Mouse (Mus musculus) subcutaneous adipose tissue, adult 2 months (tissue): ENCODE results near the gene Slc15a3. TPM values are rescaled to one million over a fixed set of nuclear protein-coding genes. Genes with fewer than 3 reads are reported as not detected.

Experiments used
- polyA plus RNA-seq: library from polyadenylated mRNA; depleted of rRNA; stranded (reverse); fragments of >200 nt; gene quantifications from 2 replicates; pipeline ENCODE4 v1.2.3, GENCODE M21; 2012; ENCODE audit warnings: low replicate concordance; rRNA removed

Gene Slc15a3
- 6.2 and 12.4 TPM in 2 replicates for polyA plus RNA-seq

GRCm38 (mm10) chr19:10839010-10839892 is at the start of gene Slc15a3:
Gene Slc15a3, plus strand, starts transcription at chr19:10839727.

DNA sequence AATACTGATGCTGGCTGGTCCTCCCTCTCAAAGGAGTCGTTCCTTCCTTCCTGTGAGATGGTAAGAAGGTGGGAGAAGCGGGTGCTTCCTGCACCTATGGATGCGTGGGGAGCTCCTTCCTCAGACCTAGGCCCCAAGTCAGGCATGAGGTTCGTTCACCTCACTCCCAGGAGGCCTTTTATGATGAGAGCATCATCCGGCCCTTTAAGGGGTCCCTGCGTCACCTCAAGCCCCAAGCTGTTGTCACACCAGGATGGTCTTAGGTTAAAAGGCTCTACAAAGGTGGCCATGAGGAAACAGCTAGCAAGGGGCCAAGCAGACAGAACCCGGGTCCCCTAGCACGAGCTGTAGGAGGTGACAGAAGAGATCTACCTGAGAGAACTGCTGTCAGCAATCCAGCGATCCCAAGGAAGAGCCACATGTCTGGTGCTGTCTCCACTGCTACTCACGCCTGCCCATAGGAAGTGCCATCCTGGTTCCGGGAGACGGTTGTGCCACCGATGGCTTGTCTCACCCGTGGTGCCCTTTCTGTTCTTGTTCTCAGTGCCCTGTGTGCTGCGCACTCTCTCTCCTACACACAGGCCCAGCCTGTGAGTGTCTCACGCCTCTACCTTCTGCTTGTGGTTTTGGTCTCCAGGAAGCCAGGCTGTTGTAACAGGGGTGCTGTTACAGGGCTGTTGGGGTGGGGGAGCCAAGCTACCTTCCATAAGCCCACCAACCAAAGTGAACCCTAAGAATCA is 9.9 kb upstream of the Slc15a3 start, which contains the start of gene Cd6:
Gene Cd6, minus strand, starts transcription at position 623 of the 740 bp plus-strand sequence.

DNA sequence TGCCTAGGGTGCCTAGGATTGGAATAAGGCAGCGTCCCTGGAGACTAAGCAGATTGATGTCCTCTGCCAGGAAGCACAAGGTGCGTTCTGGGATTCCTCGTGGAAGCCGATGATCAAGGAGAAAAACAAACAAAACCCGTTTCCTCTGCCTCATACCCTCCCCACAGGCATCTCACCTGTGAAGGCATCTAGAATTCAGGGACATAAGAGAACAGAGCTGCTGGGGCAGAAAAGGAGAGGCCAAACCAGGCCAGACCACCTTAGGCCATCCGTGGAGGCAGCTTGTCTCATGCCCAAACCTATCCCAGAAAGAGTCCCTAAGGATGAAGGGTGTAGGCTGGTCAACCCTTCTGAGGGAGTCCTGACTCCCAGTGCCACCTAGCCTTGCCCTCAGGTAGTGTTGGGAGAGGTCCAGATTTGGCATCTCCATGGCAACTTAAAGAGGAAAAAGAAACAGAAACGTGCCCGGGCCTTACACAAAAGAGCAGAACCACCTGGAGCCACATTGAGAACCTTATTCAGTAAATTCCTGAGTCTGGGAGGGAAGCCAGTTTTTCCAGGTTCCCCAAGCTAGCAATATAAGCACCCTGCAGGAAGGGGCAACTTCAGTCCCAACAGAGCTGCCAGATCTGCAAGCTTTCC is 30.5 kb downstream of the Slc15a3 start, which contains the start of gene Tmem132a:
Gene Tmem132a, minus strand, starts transcription at position 55 of the 642 bp plus-strand sequence.

GRCm38 (mm10) chr19:10881426-10882154 is 42.1 kb downstream of the Slc15a3 start, which contains the start of gene Tmem109:
Gene Tmem109, minus strand, starts transcription at chr19:10882001.

GRCm38 (mm10) chr19:10895016-10895528 is 55.5 kb downstream of the Slc15a3 start, which contains the start of gene Prpf19:
Gene Prpf19, plus strand, starts transcription at chr19:10895231.

Other genes starting within 250 kb of the Slc15a3 start
- 162 and 243 TPM in 2 replicates for gene Ddb1, start 234.4 kb upstream of the Slc15a3 start, polyA plus RNA-seq
- gene Tkfc, start 234.1 kb upstream of the Slc15a3 start, polyA plus RNA-seq: 18.6 and 21.7 TPM in 2 replicates
- 0.14 and 0.50 TPM in 2 replicates for gene Vwce, start 205.5 kb upstream of the Slc15a3 start, polyA plus RNA-seq
- gene Pga5, start 161.7 kb upstream of the Slc15a3 start, polyA plus RNA-seq: 0.64 TPM in 1 of 2 replicates, not detected in the other
- 26.3 and 34.3 TPM in 2 replicates for gene Vps37c, start 151.0 kb upstream of the Slc15a3 start, polyA plus RNA-seq
- 0.68 and 0.80 TPM in 2 replicates for gene Cd5, start 100.7 kb upstream of the Slc15a3 start, polyA plus RNA-seq
- 0.24 and 1.0 TPM in 2 replicates for gene Cd6, start 9.7 kb upstream of the Slc15a3 start, polyA plus RNA-seq
- gene Tmem132a, start 30.2 kb downstream of the Slc15a3 start, polyA plus RNA-seq: 20.4 and 60.0 TPM in 2 replicates
- 204 and 245 TPM in 2 replicates for gene Tmem109, start 42.3 kb downstream of the Slc15a3 start, polyA plus RNA-seq
- gene Prpf19, start 55.5 kb downstream of the Slc15a3 start, polyA plus RNA-seq: 214 and 361 TPM in 2 replicates
- gene Zp1, start 80.9 kb downstream of the Slc15a3 start, polyA plus RNA-seq: 0.22 TPM in 1 of 2 replicates, not detected in the other
- gene Ptgdr2, start 97.4 kb downstream of the Slc15a3 start, polyA plus RNA-seq: 0.16 and 13.9 TPM in 2 replicates
- gene Ccdc86, start 109.5 kb downstream of the Slc15a3 start, polyA plus RNA-seq: 6.0 and 10.1 TPM in 2 replicates
- gene Ms4a10, start 134.9 kb downstream of the Slc15a3 start, polyA plus RNA-seq: 0.50 TPM in 1 of 2 replicates, not detected in the other
- 0.10 TPM in 1 of 2 replicates, not detected in the other for gene Ms4a15, start 153.5 kb downstream of the Slc15a3 start, polyA plus RNA-seq
- not detected in 2 replicates for gene Ms4a18, start 178.3 kb downstream of the Slc15a3 start, polyA plus RNA-seq
- gene Ms4a8a, start 241.4 kb downstream of the Slc15a3 start, polyA plus RNA-seq: 4.3 and 6.3 TPM in 2 replicates